Mouse (Mus musculus): Measurements from ENCODE around the gene Nrxn2. TPM values are rescaled to one million over a fixed set of nuclear protein-coding genes. Genes with fewer than 3 reads are reported as not detected.

Gene Nrxn2
- polyA plus RNA-seq, 1 experiment: 0.01 TPM

- Histone ChIP-seq H3K27me3 (ENCODE audit: control insufficient read depth, insufficient read depth, insufficient read length) (peaks cover 12% of the 10 kb centered on the region), H3ac (ENCODE audit: control insufficient read depth, insufficient read length) (no peak overlapping the region)
- TF ChIP-seq MYOG (IDR thresholded peaks at IDR 0.05; ENCODE audit: control insufficient read depth in 1 of 3, insufficient read depth in 1 of 3, insufficient read length in 2 of 3, low read depth in 2 of 3) (no peak), POLR2A (IDR thresholded peaks at IDR 0.05; ENCODE audit: insufficient read length, low read depth) (no peak), TCF12 (IDR thresholded peaks at IDR 0.05; ENCODE audit: insufficient read depth, poor library complexity, severe bottlenecking) (no peak), SRF (IDR thresholded peaks at IDR 0.05; ENCODE audit: control insufficient read depth, insufficient read length, low read depth) (no peak)
Observed at GRCm38 (mm10) chr19:6552302-6553028, 133.9 kb downstream of the Nrxn2 start.

GRCm38 (mm10) chr19:6553174-6553573 is 134.6 kb downstream of the Nrxn2 start:
- Histone ChIP-seq H3ac (ENCODE audit: control insufficient read depth, insufficient read length) (no peak overlapping the region), H3K4me2 (ENCODE audit: low read depth) (no peak overlapping the region), H3K36me3 (ENCODE audit: control insufficient read depth, insufficient read depth) (no peaks in the 10 kb centered on the region), H3K79me2 (ENCODE audit: control insufficient read depth, insufficient read depth) (no peaks in the 10 kb centered on the region), H3K27me3 (ENCODE audit: control insufficient read depth, insufficient read depth, insufficient read length) (peaks cover 12% of the 10 kb centered on the region), H3K4me3 (no peak overlapping the region)
- TF ChIP-seq USF1 (IDR thresholded peaks at IDR 0.05; ENCODE audit: low read depth): no peak

More at GRCm38 (mm10) chr19:6552302-6553028, 133.9 kb downstream of the Nrxn2 start:
- no peak overlapping the region for H3K4me2 ChIP-seq (ENCODE audit: low read depth)
- no peak overlapping the region for H3K4me3 ChIP-seq
- H3K79me2 ChIP-seq (ENCODE audit: control insufficient read depth, insufficient read depth): no peaks in the 10 kb centered on the region
- no peaks in the 10 kb centered on the region for H3K36me3 ChIP-seq (ENCODE audit: control insufficient read depth, insufficient read depth)

GRCm38 (mm10) chr19:6553819-6554582 is 135.5 kb downstream of the Nrxn2 start:
- Histone ChIP-seq H3K36me3 (ENCODE audit: control insufficient read depth, insufficient read depth) (no peaks in the 10 kb centered on the region), H3K4me3 (no peak overlapping the region), H3ac (ENCODE audit: control insufficient read depth, insufficient read length) (no peak overlapping the region), H3K4me2 (ENCODE audit: low read depth) (no peak overlapping the region), H3K79me2 (ENCODE audit: control insufficient read depth, insufficient read depth) (no peaks in the 10 kb centered on the region), H3K27me3 (ENCODE audit: control insufficient read depth, insufficient read depth, insufficient read length) (peaks cover 12% of the 10 kb centered on the region)
- no peak for TF ChIP-seq REST (IDR thresholded peaks at IDR 0.05; ENCODE audit: insufficient read depth, insufficient read length)
- TF ChIP-seq POLR2A (IDR thresholded peaks at IDR 0.05; ENCODE audit: insufficient read length, low read depth): no peak
- TF ChIP-seq CEBPB (IDR thresholded peaks at IDR 0.05; ENCODE audit: insufficient read depth, poor library complexity, severe bottlenecking): no peak
- TF ChIP-seq TCF3 (IDR thresholded peaks at IDR 0.05; ENCODE audit: insufficient read length, low read depth): no peak
- no peak for TF ChIP-seq E2F4 (IDR thresholded peaks at IDR 0.05; ENCODE audit: insufficient read depth)
- no peak for TF ChIP-seq MYOG (IDR thresholded peaks at IDR 0.05; ENCODE audit: control insufficient read depth in 1 of 3, insufficient read depth in 1 of 3, insufficient read length in 2 of 3, low read depth in 2 of 3)

DNA sequence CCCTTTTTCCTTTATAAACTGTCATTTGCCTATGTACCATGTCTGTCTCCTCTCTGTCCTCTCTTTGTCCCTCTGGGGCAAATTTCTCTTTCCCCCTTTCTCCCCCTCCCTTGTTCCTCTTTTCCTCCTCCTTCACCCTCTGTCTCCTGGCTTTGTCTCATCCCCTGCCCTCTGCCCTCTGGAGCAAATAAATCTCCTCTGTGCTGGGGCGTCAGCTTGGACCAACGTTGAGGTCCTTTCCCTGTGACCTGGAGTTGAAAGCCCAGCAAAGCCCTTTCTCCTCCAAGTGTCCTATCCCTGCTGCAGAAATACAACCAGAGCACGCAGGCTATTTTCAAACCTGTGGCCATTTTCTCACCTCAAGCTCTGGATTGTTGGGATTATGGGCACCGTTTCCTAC is 141.0 kb downstream of the Nrxn2 start:
- Histone ChIP-seq H3K79me2 (ENCODE audit: control insufficient read depth, insufficient read depth) (no peaks in the 10 kb centered on the region), H3K36me3 (ENCODE audit: control insufficient read depth, insufficient read depth) (no peaks in the 10 kb centered on the region), H3ac (ENCODE audit: control insufficient read depth, insufficient read length) (no peak overlapping the region), H3K4me2 (ENCODE audit: low read depth) (no peak overlapping the region), H3K4me3 (no peak overlapping the region), H3K27me3 (ENCODE audit: control insufficient read depth, insufficient read depth, insufficient read length) (peaks cover 14% of the 10 kb centered on the region)
- no peak for TF ChIP-seq POLR2A (IDR thresholded peaks at IDR 0.05; ENCODE audit: insufficient read length, low read depth)
- TF ChIP-seq USF1 (IDR thresholded peaks at IDR 0.05; ENCODE audit: low read depth): no peak
- no peak for TF ChIP-seq TCF3 (IDR thresholded peaks at IDR 0.05; ENCODE audit: insufficient read length, low read depth)
- TF ChIP-seq SRF (IDR thresholded peaks at IDR 0.05; ENCODE audit: control insufficient read depth, insufficient read length, low read depth): no peak
- TF ChIP-seq REST (IDR thresholded peaks at IDR 0.05; ENCODE audit: insufficient read depth, insufficient read length): no peak
- no peak for TF ChIP-seq POLR2AphosphoS2 (IDR thresholded peaks at IDR 0.05; ENCODE audit: insufficient read length, low read depth)
- no peak for TF ChIP-seq E2F4 (IDR thresholded peaks at IDR 0.05; ENCODE audit: insufficient read depth)
- TF ChIP-seq TCF12 (IDR thresholded peaks at IDR 0.05; ENCODE audit: insufficient read depth, poor library complexity, severe bottlenecking): no peak
- no peak for TF ChIP-seq CEBPB (IDR thresholded peaks at IDR 0.05; ENCODE audit: insufficient read depth, poor library complexity, severe bottlenecking)
- no peak for TF ChIP-seq MYOD1 (IDR thresholded peaks at IDR 0.05; ENCODE audit: control insufficient read depth in 1 of 3, insufficient read length in 2 of 3, low read depth in 2 of 3)
- TF ChIP-seq MAX (IDR thresholded peaks at IDR 0.05; ENCODE audit: low read depth): no peak
- TF ChIP-seq MYOG (IDR thresholded peaks at IDR 0.05; ENCODE audit: control insufficient read depth in 1 of 3, insufficient read depth in 1 of 3, insufficient read length in 2 of 3, low read depth in 2 of 3): no peak

- Histone ChIP-seq H3K79me2 (ENCODE audit: control insufficient read depth, insufficient read depth) (no peaks in the 10 kb centered on the region), H3K36me3 (ENCODE audit: control insufficient read depth, insufficient read depth) (no peaks in the 10 kb centered on the region), H3K4me2 (ENCODE audit: low read depth) (no peak overlapping the region), H3K27me3 (ENCODE audit: control insufficient read depth, insufficient read depth, insufficient read length) (peaks cover 18% of the 10 kb centered on the region), H3ac (ENCODE audit: control insufficient read depth, insufficient read length) (no peak overlapping the region), H3K4me3 (no peak overlapping the region)
- TF ChIP-seq POLR2A (IDR thresholded peaks at IDR 0.05; ENCODE audit: insufficient read length, low read depth) (no peak), TCF12 (IDR thresholded peaks at IDR 0.05; ENCODE audit: insufficient read depth, poor library complexity, severe bottlenecking) (no peak), E2F4 (IDR thresholded peaks at IDR 0.05; ENCODE audit: insufficient read depth) (no peak), POLR2AphosphoS2 (IDR thresholded peaks at IDR 0.05; ENCODE audit: insufficient read length, low read depth) (no peak), MYOD1 (IDR thresholded peaks at IDR 0.05; ENCODE audit: control insufficient read depth in 1 of 3, insufficient read length in 2 of 3, low read depth in 2 of 3) (no peak), TCF3 (IDR thresholded peaks at IDR 0.05; ENCODE audit: insufficient read length, low read depth) (no peak), SRF (IDR thresholded peaks at IDR 0.05; ENCODE audit: control insufficient read depth, insufficient read length, low read depth) (no peak), MAX (IDR thresholded peaks at IDR 0.05; ENCODE audit: low read depth) (no peak), USF1 (IDR thresholded peaks at IDR 0.05; ENCODE audit: low read depth) (no peak), REST (IDR thresholded peaks at IDR 0.05; ENCODE audit: insufficient read depth, insufficient read length) (no peak), CEBPB (IDR thresholded peaks at IDR 0.05; ENCODE audit: insufficient read depth, poor library complexity, severe bottlenecking) (no peak), MYOG (IDR thresholded peaks at IDR 0.05; ENCODE audit: control insufficient read depth in 1 of 3, insufficient read depth in 1 of 3, insufficient read length in 2 of 3, low read depth in 2 of 3) (no peak)
Observed at GRCm38 (mm10) chr19:6560246-6560815, 141.8 kb downstream of the Nrxn2 start.
